ENCODE assay signal across 7 mouse cellular contexts in genomic region chr3:41082520-41082884, GRCm38 (mm10). TPM values are rescaled to one million over a fixed set of nuclear protein-coding genes. Genes with fewer than 3 reads are reported as not detected.
DNase-seq lines count a peak whose midpoint lies in the region; ATAC-seq lines count a peak whose summit lies in the region.

No protein-coding gene starts in this region.

- 0% methylated on average over 36 of the region's 43 CpGs for WGBS in neural tube, embryonic 11.5 days
- under 1% methylated on average over 43 of the region's 43 CpGs for WGBS in embryonic facial prominence, embryonic 13.5 days
- under 1% methylated on average over 43 of the region's 43 CpGs for whole genome bisulfite sequencing in intestine, embryonic 16.5 days
- WGBS in neural tube, embryonic 12.5 days = 1% methylated on average over 43 of the region's 43 CpGs

- peak overlapping the region; percentile 79 for H3K4me2 ChIP-seq in neural tube, embryonic 11.5 days (ENCODE audit: low read depth)
- peak overlapping the region; percentile 82 for H3K4me2 ChIP-seq in embryonic facial prominence, embryonic 13.5 days
- peak overlapping the region; percentile 77 for H3K4me2 ChIP-seq in intestine, embryonic 16.5 days (ENCODE audit: low read depth, low read length)
- peak overlapping the region; percentile 85 for H3K4me2 ChIP-seq in neural tube, embryonic 12.5 days (replicated peaks)

- H3K4me3 ChIP-seq in neural tube, embryonic 11.5 days (ENCODE audit: low read depth, low read length) = peak overlapping the region; percentile 92
- peak overlapping the region; percentile 91 for H3K4me3 ChIP-seq in embryonic facial prominence, embryonic 13.5 days
- peak overlapping the region; percentile 98 for H3K4me3 ChIP-seq in intestine, embryonic 16.5 days (ENCODE audit: low read length)
- peak overlapping the region; percentile 90 for H3K4me3 ChIP-seq in neural tube, embryonic 12.5 days

- H3K4me1 ChIP-seq in neural tube, embryonic 11.5 days (ENCODE audit: control insufficient read depth, insufficient read depth, low read length) = peaks cover 11% of the 10 kb centered on the region
- peaks cover 9% of the 10 kb centered on the region for H3K4me1 ChIP-seq in embryonic facial prominence, embryonic 13.5 days
- H3K4me1 ChIP-seq in intestine, embryonic 16.5 days (ENCODE audit: control insufficient read depth, insufficient read depth, low read length) = peaks cover 18% of the 10 kb centered on the region
- H3K4me1 ChIP-seq in neural tube, embryonic 12.5 days = peaks cover 16% of the 10 kb centered on the region

- H3K27ac ChIP-seq in neural tube, embryonic 11.5 days (ENCODE audit: low read depth, low read length) = peak overlapping the region; percentile 62; the same call in 1 of the 2 replicates
- peak overlapping the region; percentile 88 for H3K27ac ChIP-seq in embryonic facial prominence, embryonic 13.5 days
- peak overlapping the region; percentile 94 for H3K27ac ChIP-seq in intestine, embryonic 16.5 days (ENCODE audit: low read length)
- H3K27ac ChIP-seq in neural tube, embryonic 12.5 days = peak overlapping the region; percentile 62; the same call in 1 of the 2 replicates

- no peak for DNase-seq in neural tube, embryonic 11.5 days (ENCODE audit: low spot score)
- no peak for DNase-seq in neural tube, embryonic 10.5 days (ENCODE audit: extremely low spot score, low spot score)
- no peak for DNase-seq in frontal cortex, postnatal 36 days (ENCODE audit: low spot score in 2 of 2)
- DNase-seq in adrenal gland, postnatal 14 days = no peak

- H3K36me3 ChIP-seq in neural tube, embryonic 11.5 days (ENCODE audit: control insufficient read depth, insufficient read depth, low read length) = no peaks in the 10 kb centered on the region
- no peaks in the 10 kb centered on the region for H3K36me3 ChIP-seq in embryonic facial prominence, embryonic 13.5 days
- H3K36me3 ChIP-seq in intestine, embryonic 16.5 days (ENCODE audit: control insufficient read depth, insufficient read depth, low read length) = no peaks in the 10 kb centered on the region; the same call in 1 of the 2 replicates
- H3K36me3 ChIP-seq in neural tube, embryonic 12.5 days = no peaks in the 10 kb centered on the region

- ATAC-seq in neural tube, embryonic 11.5 days (ENCODE audit: insufficient read depth, low FRiP score, low TSS enrichment) = peak; percentile 58
- peak; percentile 50 for ATAC-seq in embryonic facial prominence, embryonic 13.5 days (ENCODE audit: insufficient number of reproducible peaks, insufficient read depth, low FRiP score, low TSS enrichment, low read depth)
- peak; percentile 28 for ATAC-seq in intestine, embryonic 16.5 days
- ATAC-seq in neural tube, embryonic 12.5 days (ENCODE audit: low FRiP score, low read depth) = peak; percentile 59

- no peaks in the 10 kb centered on the region for H3K9me3 ChIP-seq in neural tube, embryonic 11.5 days (ENCODE audit: control insufficient read depth, low read length)
- H3K9me3 ChIP-seq in embryonic facial prominence, embryonic 13.5 days = no peaks in the 10 kb centered on the region
- H3K9me3 ChIP-seq in intestine, embryonic 16.5 days (ENCODE audit: control insufficient read depth, low read length) = no peaks in the 10 kb centered on the region
- H3K9me3 ChIP-seq in neural tube, embryonic 12.5 days = no peaks in the 10 kb centered on the region

- H3K9ac ChIP-seq in neural tube, embryonic 11.5 days (ENCODE audit: low read length) = peak overlapping the region; percentile 78
- H3K9ac ChIP-seq in embryonic facial prominence, embryonic 13.5 days = peak overlapping the region; percentile 92
- peak overlapping the region; percentile 94 for H3K9ac ChIP-seq in intestine, embryonic 16.5 days (ENCODE audit: low read depth, low read length)
- peak overlapping the region; percentile 84 for H3K9ac ChIP-seq in neural tube, embryonic 12.5 days

- H3K27me3 ChIP-seq in neural tube, embryonic 11.5 days (ENCODE audit: control insufficient read depth, insufficient read depth, low read length) = no peaks in the 10 kb centered on the region
- no peaks in the 10 kb centered on the region for H3K27me3 ChIP-seq in embryonic facial prominence, embryonic 13.5 days
- no peaks in the 10 kb centered on the region for H3K27me3 ChIP-seq in intestine, embryonic 16.5 days (replicated peaks; ENCODE audit: control insufficient read depth, insufficient read depth, low read length)
- no peaks in the 10 kb centered on the region for H3K27me3 ChIP-seq in neural tube, embryonic 12.5 days (replicated peaks)

RNA-seq across cellular contexts. Expression of gene Pgrmc2, which starts 0.3 kb away (rescaled TPM):
- 27.6 and 29.5 TPM in 2 replicates for polyA plus RNA-seq in neural tube, embryonic 11.5 days (2014; fragmentation: Nextera tagmentation; extraction: Ambion mirVana)
- 41.7 and 44.5 TPM in 2 replicates for polyA plus RNA-seq in embryonic facial prominence, embryonic 13.5 days (2015; fragmentation: Nextera tagmentation; extraction: Ambion mirVana)
- polyA plus RNA-seq in intestine, embryonic 16.5 days (2015; fragmentation: Nextera tagmentation; extraction: Ambion mirVana) = 57.6 and 70.9 TPM in 2 replicates
- polyA plus RNA-seq in neural tube, embryonic 12.5 days (2016; fragmentation: Nextera tagmentation; extraction: Ambion mirVana) = 38.2 and 39.7 TPM in 2 replicates
- 42.3 and 45.1 TPM in 2 replicates for total RNA-seq in adrenal gland, postnatal 14 days (2021)
